Mouse (Mus musculus): Measurements from ENCODE around the gene Smoc1. TPM values are rescaled to one million over a fixed set of nuclear protein-coding genes. Genes with fewer than 3 reads are reported as not detected.

Smoc1 gene
- polyA plus RNA-seq, 1 experiment from 2014 or later = 10.7 TPM

DNA sequence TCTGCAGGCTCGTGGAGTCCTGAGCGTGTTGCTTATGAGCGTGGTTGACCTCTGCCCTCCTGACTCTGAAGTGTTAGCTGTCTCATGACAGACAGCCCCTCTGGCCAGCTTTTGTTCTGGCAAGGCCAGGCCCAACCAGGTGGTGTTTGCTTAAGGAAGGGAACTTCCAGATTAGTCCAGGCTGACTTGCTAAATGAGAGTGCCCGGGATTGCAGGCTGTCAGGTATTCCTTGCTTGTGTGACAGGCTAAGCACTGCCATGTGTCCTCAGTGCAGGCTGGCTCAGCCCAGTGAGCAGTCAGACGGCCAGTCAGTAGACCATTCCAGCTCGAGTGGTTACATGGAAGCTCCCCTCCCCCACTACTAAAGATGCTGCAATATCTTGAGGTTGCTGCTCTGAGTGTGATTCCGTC lies 82.0 kb downstream of the Smoc1 start:
- no peak overlapping the region for H3K27ac ChIP-seq (replicated peaks; ENCODE audit: low read depth, low read length)
- H3K27me3 ChIP-seq (replicated peaks; ENCODE audit: control insufficient read depth, insufficient read depth, low read length) = no peaks in the 10 kb centered on the region
- no peaks in the 10 kb centered on the region for H3K36me3 ChIP-seq (ENCODE audit: control insufficient read depth, insufficient read depth, low read length)
- H3K9me3 ChIP-seq (ENCODE audit: control insufficient read depth, low read length) = no peaks in the 10 kb centered on the region
- no peak for ATAC-seq (ENCODE audit: low read depth)
- no peak overlapping the region for H3K4me2 ChIP-seq (ENCODE audit: low read depth, low read length)
- DNase-seq (ENCODE audit: low spot score) = no peak
- no peaks in the 10 kb centered on the region for H3K4me1 ChIP-seq (ENCODE audit: control insufficient read depth, insufficient read depth, low read length)
- no peak overlapping the region for H3K4me3 ChIP-seq (ENCODE audit: low read depth, low read length)
- no peak overlapping the region for H3K9ac ChIP-seq (ENCODE audit: low read depth, low read length)
- WGBS = 17% methylated on average over 7 of the region's 7 CpGs

DNA sequence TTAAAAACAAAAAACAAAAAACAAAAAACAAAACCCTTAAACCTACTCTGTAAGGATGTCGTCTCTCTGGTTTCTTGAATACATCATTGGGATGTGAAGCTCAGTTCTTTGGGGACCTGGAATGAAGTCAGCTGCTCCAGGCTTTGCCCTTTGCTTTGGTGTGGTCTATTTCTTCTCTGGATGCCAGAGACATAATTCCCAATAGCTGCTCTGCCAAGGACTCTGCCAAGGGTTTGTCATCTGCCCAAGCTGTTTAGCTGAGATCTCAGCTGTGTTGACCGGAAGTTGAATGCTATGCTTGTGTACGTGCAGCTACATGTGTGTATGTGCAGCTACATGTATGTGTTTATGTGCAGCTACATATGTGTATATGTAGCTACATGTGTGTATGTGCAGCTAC lies 83.4 kb downstream of the Smoc1 start:
- Histone ChIP-seq H3K4me2 (ENCODE audit: low read depth, low read length) (no peak overlapping the region), H3K9ac (ENCODE audit: low read depth, low read length) (no peak overlapping the region), H3K36me3 (ENCODE audit: control insufficient read depth, insufficient read depth, low read length) (no peaks in the 10 kb centered on the region), H3K27me3 (replicated peaks; ENCODE audit: control insufficient read depth, insufficient read depth, low read length) (no peaks in the 10 kb centered on the region), H3K27ac (replicated peaks; ENCODE audit: low read depth, low read length) (no peak overlapping the region), H3K4me3 (ENCODE audit: low read depth, low read length) (no peak overlapping the region), H3K4me1 (ENCODE audit: control insufficient read depth, insufficient read depth, low read length) (no peaks in the 10 kb centered on the region), H3K9me3 (ENCODE audit: control insufficient read depth, low read length) (no peaks in the 10 kb centered on the region)
- no peak for ATAC-seq (ENCODE audit: low read depth)
- no peak for DNase-seq (ENCODE audit: low spot score)
- 83% methylated on average over 3 of the region's 3 CpGs for WGBS

DNA sequence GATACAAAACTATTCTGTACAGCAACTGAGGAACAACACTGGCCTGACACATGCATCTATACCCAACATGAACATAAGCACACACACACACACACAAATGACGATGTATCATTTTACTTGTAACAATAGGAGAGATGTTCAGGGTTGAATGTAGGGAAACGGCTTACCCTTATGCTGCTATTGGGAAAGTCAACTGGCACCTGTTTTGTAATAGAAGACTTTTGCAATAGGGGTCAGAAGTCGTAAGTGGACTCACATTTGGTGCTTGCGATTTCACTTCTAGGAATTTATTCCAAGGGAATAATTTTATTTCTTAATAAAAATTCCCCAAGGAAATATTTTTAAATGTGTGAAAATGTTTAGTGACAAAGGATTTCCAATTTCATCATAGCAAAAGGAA lies 85.7 kb downstream of the Smoc1 start:
- DNase-seq (ENCODE audit: low spot score) (no peak), ATAC-seq (ENCODE audit: low read depth) (no peak)
- H3K9ac ChIP-seq (ENCODE audit: low read depth, low read length) = no peak overlapping the region
- H3K9me3 ChIP-seq (ENCODE audit: control insufficient read depth, low read length) = no peaks in the 10 kb centered on the region
- no peak overlapping the region for H3K27ac ChIP-seq (replicated peaks; ENCODE audit: low read depth, low read length)
- no peaks in the 10 kb centered on the region for H3K27me3 ChIP-seq (replicated peaks; ENCODE audit: control insufficient read depth, insufficient read depth, low read length)
- H3K4me3 ChIP-seq (ENCODE audit: low read depth, low read length) = no peak overlapping the region
- H3K4me2 ChIP-seq (ENCODE audit: low read depth, low read length) = no peak overlapping the region
- 84% methylated on average over 4 of the region's 4 CpGs for WGBS
- no peaks in the 10 kb centered on the region for H3K36me3 ChIP-seq (ENCODE audit: control insufficient read depth, insufficient read depth, low read length)
- no peaks in the 10 kb centered on the region for H3K4me1 ChIP-seq (ENCODE audit: control insufficient read depth, insufficient read depth, low read length)

DNA sequence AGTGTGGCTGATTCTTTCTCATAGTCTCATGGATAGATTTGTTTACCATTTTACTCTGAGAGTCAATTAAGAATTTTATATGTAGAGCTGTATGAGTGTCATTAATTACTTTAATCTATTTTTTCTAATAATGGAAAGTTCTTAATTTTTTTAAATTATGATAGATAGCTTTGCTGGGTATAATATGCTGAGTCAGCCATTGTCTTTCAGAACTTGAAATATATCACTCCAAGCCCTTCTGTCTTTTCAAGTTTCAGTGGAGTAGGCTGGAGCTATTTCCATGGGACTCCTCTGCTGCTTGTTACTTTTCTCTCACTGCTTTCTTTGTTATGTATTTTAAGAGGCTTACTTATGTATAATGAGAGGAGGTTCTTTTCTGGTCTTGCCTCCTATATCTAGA lies 93.7 kb downstream of the Smoc1 start:
- Histone ChIP-seq H3K27me3 (replicated peaks; ENCODE audit: control insufficient read depth, insufficient read depth, low read length) (no peaks in the 10 kb centered on the region), H3K4me3 (ENCODE audit: low read depth, low read length) (no peak overlapping the region), H3K4me2 (ENCODE audit: low read depth, low read length) (no peak overlapping the region), H3K9ac (ENCODE audit: low read depth, low read length) (no peak overlapping the region), H3K4me1 (ENCODE audit: control insufficient read depth, insufficient read depth, low read length) (no peaks in the 10 kb centered on the region), H3K36me3 (ENCODE audit: control insufficient read depth, insufficient read depth, low read length) (no peaks in the 10 kb centered on the region), H3K27ac (replicated peaks; ENCODE audit: low read depth, low read length) (no peak overlapping the region), H3K9me3 (ENCODE audit: control insufficient read depth, low read length) (peaks cover 3% of the 10 kb centered on the region; the same call in 1 of the 2 replicates)
- DNase-seq (ENCODE audit: low spot score) (no peak), ATAC-seq (ENCODE audit: low read depth) (no peak)

DNA sequence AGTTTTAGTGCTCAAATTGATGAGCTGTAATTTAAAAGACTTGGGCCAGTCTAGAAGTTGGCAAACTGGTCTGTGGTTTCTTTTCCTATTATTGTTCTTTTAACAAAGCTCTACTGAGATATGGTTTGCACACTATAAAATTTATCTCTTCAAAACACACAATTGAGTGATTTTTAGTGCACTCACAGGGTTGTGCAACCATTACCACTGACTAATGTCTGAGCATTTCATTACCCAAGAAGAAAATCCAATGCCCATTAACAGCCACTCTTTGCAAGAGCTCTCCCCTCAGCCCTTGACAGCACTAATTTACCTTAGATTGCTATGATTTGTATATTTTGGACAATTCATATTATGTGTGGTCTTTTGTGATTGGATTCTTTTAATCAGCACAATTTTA lies 97.2 kb downstream of the Smoc1 start:
- Histone ChIP-seq H3K4me1 (ENCODE audit: control insufficient read depth, insufficient read depth, low read length) (no peaks in the 10 kb centered on the region), H3K36me3 (ENCODE audit: control insufficient read depth, insufficient read depth, low read length) (no peaks in the 10 kb centered on the region), H3K27ac (replicated peaks; ENCODE audit: low read depth, low read length) (no peak overlapping the region), H3K4me2 (ENCODE audit: low read depth, low read length) (no peak overlapping the region), H3K27me3 (replicated peaks; ENCODE audit: control insufficient read depth, insufficient read depth, low read length) (no peaks in the 10 kb centered on the region), H3K9me3 (ENCODE audit: control insufficient read depth, low read length) (peaks cover 3% of the 10 kb centered on the region; the same call in 1 of the 2 replicates), H3K4me3 (ENCODE audit: low read depth, low read length) (no peak overlapping the region), H3K9ac (ENCODE audit: low read depth, low read length) (no peak overlapping the region)
- ATAC-seq (ENCODE audit: low read depth) = no peak
- DNase-seq (ENCODE audit: low spot score) = no peak

DNA sequence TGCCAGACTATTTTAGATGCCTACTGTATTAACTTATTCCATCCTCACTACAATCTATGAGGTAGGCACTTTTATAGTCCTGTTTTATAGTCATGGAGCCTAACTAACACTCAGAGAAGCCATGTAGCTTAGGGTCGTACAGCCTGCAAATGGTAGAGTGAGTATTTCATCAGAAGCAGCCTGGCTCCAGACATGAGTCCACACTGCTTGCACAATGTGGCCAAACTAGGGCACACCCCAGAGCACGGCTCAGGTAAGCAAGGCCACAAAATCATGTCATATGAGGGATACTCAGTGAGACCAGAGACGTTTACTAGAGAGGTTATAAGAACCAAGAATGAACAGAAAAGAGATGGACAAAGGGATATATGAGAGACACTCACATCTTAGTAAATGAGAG lies 100.2 kb downstream of the Smoc1 start:
- ATAC-seq (ENCODE audit: low read depth) (no peak), DNase-seq (ENCODE audit: low spot score) (no peak)
- no peak overlapping the region for H3K4me2 ChIP-seq (ENCODE audit: low read depth, low read length)
- H3K27me3 ChIP-seq (replicated peaks; ENCODE audit: control insufficient read depth, insufficient read depth, low read length) = no peaks in the 10 kb centered on the region
- WGBS = 81% methylated on average over 3 of the region's 3 CpGs
- no peaks in the 10 kb centered on the region for H3K4me1 ChIP-seq (ENCODE audit: control insufficient read depth, insufficient read depth, low read length)
- H3K4me3 ChIP-seq (ENCODE audit: low read depth, low read length) = no peak overlapping the region
- no peaks in the 10 kb centered on the region for H3K9me3 ChIP-seq (ENCODE audit: control insufficient read depth, low read length)
- H3K9ac ChIP-seq (ENCODE audit: low read depth, low read length) = no peak overlapping the region
- H3K27ac ChIP-seq (replicated peaks; ENCODE audit: low read depth, low read length) = no peak overlapping the region
- no peaks in the 10 kb centered on the region for H3K36me3 ChIP-seq (ENCODE audit: control insufficient read depth, insufficient read depth, low read length)

DNA sequence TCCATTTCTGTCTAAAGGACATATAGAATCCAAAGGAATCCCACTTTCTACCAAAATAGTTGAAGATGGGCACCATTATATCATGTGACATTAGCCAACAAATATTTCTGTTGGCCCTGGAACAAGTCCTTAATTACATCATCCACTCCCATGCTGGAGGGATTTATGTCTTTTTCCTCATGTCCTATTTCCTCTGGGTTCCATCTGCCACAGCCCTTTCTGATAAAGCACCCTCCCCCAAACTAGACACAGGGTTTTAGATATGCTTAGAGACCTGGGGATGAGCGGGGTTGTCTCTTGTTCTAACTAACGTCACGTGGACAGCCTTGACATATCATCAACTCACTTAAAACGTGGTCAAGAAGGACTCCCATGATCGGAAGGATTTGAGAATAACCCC lies 102.1 kb downstream of the Smoc1 start:
- ATAC-seq (ENCODE audit: low read depth) (no peak), DNase-seq (ENCODE audit: low spot score) (no peak)
- H3K4me2 ChIP-seq (ENCODE audit: low read depth, low read length) = no peak overlapping the region
- H3K36me3 ChIP-seq (ENCODE audit: control insufficient read depth, insufficient read depth, low read length) = no peaks in the 10 kb centered on the region
- no peak overlapping the region for H3K27ac ChIP-seq (replicated peaks; ENCODE audit: low read depth, low read length)
- WGBS = 88% methylated on average over 5 of the region's 5 CpGs
- no peaks in the 10 kb centered on the region for H3K4me1 ChIP-seq (ENCODE audit: control insufficient read depth, insufficient read depth, low read length)
- H3K4me3 ChIP-seq (ENCODE audit: low read depth, low read length) = no peak overlapping the region
- no peak overlapping the region for H3K9ac ChIP-seq (ENCODE audit: low read depth, low read length)
- no peaks in the 10 kb centered on the region for H3K27me3 ChIP-seq (replicated peaks; ENCODE audit: control insufficient read depth, insufficient read depth, low read length)
- no peaks in the 10 kb centered on the region for H3K9me3 ChIP-seq (ENCODE audit: control insufficient read depth, low read length)

DNA sequence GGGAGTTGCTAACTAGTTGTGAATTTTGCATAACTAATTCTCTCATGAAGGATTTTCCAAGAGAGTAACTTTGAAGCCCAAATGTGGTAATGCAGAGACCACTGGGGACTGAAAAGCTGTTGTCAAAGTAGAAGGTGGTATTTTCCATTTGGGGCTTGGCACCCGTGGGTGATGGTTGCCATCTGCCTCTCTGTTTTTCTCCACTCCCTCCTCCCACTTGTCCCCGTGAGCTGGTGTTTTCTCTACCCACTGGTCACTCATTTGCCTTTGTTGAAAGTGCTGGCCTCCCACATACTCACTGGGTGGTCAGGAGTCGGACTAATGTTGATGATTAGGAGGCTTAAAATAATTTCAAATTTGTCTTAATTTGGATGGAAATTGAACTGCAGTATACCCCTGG lies 104.1 kb downstream of the Smoc1 start:
- 53% methylated on average over 3 of the region's 3 CpGs for WGBS
- no peak for DNase-seq (ENCODE audit: low spot score)
- no peak overlapping the region for H3K4me3 ChIP-seq (ENCODE audit: low read depth, low read length)
- no peak overlapping the region for H3K27ac ChIP-seq (replicated peaks; ENCODE audit: low read depth, low read length)
- no peak overlapping the region for H3K4me2 ChIP-seq (ENCODE audit: low read depth, low read length)
- H3K27me3 ChIP-seq (replicated peaks; ENCODE audit: control insufficient read depth, insufficient read depth, low read length) = no peaks in the 10 kb centered on the region
- no peaks in the 10 kb centered on the region for H3K4me1 ChIP-seq (ENCODE audit: control insufficient read depth, insufficient read depth, low read length)
- H3K9ac ChIP-seq (ENCODE audit: low read depth, low read length) = no peak overlapping the region
- ATAC-seq (ENCODE audit: low read depth) = no peak
- H3K36me3 ChIP-seq (ENCODE audit: control insufficient read depth, insufficient read depth, low read length) = no peaks in the 10 kb centered on the region
- no peaks in the 10 kb centered on the region for H3K9me3 ChIP-seq (ENCODE audit: control insufficient read depth, low read length)

DNA sequence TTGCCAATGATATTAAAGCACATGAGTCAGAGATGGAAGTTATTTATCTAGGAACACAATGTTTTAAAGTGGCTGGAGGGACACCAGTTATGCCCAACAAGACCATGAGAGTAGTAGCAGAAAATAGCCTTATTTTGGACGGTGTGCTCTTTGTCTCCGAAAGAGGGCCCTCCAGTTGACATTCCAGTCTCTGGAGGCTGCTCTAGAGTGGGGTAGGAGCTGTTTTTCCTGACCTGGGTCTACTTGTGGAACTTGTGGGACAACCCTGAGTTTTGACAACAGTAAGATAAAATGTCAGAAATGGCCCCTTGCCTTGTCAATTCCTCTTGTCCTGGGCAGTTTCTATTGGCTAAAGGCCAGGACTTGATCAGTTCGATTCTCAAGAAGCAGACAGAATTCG lies 104.5 kb downstream of the Smoc1 start:
- Histone ChIP-seq H3K27ac (replicated peaks; ENCODE audit: low read depth, low read length) (no peak overlapping the region), H3K4me2 (ENCODE audit: low read depth, low read length) (no peak overlapping the region), H3K9me3 (ENCODE audit: control insufficient read depth, low read length) (no peaks in the 10 kb centered on the region), H3K4me3 (ENCODE audit: low read depth, low read length) (no peak overlapping the region), H3K4me1 (ENCODE audit: control insufficient read depth, insufficient read depth, low read length) (no peaks in the 10 kb centered on the region), H3K36me3 (ENCODE audit: control insufficient read depth, insufficient read depth, low read length) (no peaks in the 10 kb centered on the region), H3K9ac (ENCODE audit: low read depth, low read length) (no peak overlapping the region), H3K27me3 (replicated peaks; ENCODE audit: control insufficient read depth, insufficient read depth, low read length) (no peaks in the 10 kb centered on the region)
- ATAC-seq (ENCODE audit: low read depth) = no peak
- no peak for DNase-seq (ENCODE audit: low spot score)
- 59% methylated on average over 4 of the region's 4 CpGs for WGBS
